Mouse (Mus musculus) heart, embryonic 13.5 days (tissue): Measurements from ENCODE around the gene Ipcef1. TPM values are rescaled to one million over a fixed set of nuclear protein-coding genes. Genes with fewer than 3 reads are reported as not detected.

Source experiments
- ATAC-seq: fragments of 200-750 bp; cut with Nextera tagmentation; 2 replicates; pipeline ENCODE4 v1.8.0; 2017; ENCODE audit warnings: moderate TSS enrichment; ENCODE audit not compliant: insufficient number of reproducible peaks, low FRiP score, low TSS enrichment; ENCODE audit errors: extremely low read depth
- H3K27ac ChIP-seq: fragments of 300-500 bp; sonication (generic); replicated peaks from 2 replicates; pipeline ENCODE4 v1.5.1; 2015; ENCODE audit warnings: moderate library complexity, mild to moderate bottlenecking, inconsistent platforms
- H3K27me3 ChIP-seq: fragments of 300-500 bp; sonication (generic); replicated peaks from 2 replicates; pipeline ENCODE4 v1.6.1; 2015; ENCODE audit warnings: mild to moderate bottlenecking, inconsistent platforms
- H3K36me3 ChIP-seq: fragments of 300-500 bp; sonication (generic); 2 replicates; pipeline ENCODE4 v1.6.1; 2015; ENCODE audit warnings: mild to moderate bottlenecking, inconsistent platforms
- H3K4me1 ChIP-seq: fragments of 300-500 bp; sonication (generic); 2 replicates; pipeline ENCODE4 v1.6.1; 2015; ENCODE audit warnings: inconsistent platforms
- H3K4me2 ChIP-seq: fragments of 300-500 bp; sonication (generic); 2 replicates; pipeline ENCODE4 v1.6.1; 2015; ENCODE audit warnings: inconsistent platforms, mild to moderate bottlenecking, moderate library complexity
- H3K4me3 ChIP-seq: fragments of 300-500 bp; sonication (generic); 2 replicates; pipeline ENCODE4 v1.5.1; 2015; ENCODE audit warnings: moderate library complexity, mild to moderate bottlenecking, inconsistent platforms
- H3K9ac ChIP-seq: fragments of 300-500 bp; sonication (generic); 2 replicates; pipeline ENCODE4 v1.6.1; 2015; ENCODE audit warnings: inconsistent platforms, mild to moderate bottlenecking, moderate library complexity
- H3K9me3 ChIP-seq: fragments of 300-500 bp; sonication (generic); 2 replicates; pipeline ENCODE4 v1.6.1; 2016; ENCODE audit warnings: inconsistent platforms
- WGBS: fragments of 180-500 bp; shearing (Covaris S2); methylation state at CpG from one replicate; pipeline ENCODE4 v1.1.7; 2015; ENCODE audit warnings: mixed read lengths; 5-methylcytosine and 5-hydroxymethylcytosine counted together
- polyA plus RNA-seq: library from polyadenylated mRNA; unstranded; fragments of >200 nt; fragmentation: Nextera tagmentation; extraction: Ambion mirVana; gene quantifications from 2 replicates; pipeline ENCODE4 v1.2.1, GENCODE M21; 2015

Gene Ipcef1
- polyA plus RNA-seq, 1 experiment from 2014 or later = 0.15 TPM

DNA sequence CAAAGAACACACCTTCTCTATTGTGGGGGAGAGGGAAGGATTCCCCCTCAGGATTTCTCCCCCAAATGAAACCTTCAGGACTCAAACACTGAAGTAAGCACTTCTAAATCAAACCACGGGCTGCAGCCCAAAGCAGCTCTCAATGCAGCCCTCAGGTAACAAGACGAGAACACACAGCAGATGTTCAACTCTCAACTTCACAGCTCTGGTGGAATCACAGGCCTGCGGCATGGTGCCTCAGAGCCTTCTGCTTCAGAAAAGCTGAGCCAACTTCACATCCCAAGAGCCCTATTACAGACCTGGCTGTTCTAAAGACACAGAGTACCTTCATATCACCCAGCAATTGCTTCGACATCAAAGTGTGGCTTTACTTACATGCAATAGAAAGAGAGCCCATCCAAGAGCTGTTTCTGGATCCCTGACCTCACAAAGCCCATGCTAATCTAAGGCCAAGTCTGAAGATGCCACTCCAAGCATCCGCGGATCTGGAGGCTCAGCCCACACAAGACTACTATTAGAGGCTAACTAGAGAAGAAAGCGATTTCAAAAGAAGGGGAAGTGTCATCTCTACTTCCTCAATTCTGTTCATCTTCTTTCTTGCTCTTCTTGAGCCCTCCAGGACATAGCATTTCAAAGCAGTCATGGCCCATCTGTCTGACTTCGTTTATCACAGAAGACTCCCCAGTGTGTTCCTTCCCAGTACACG, 11.6 kb upstream of the Ipcef1 start:
- no peaks in the 10 kb centered on the region for H3K4me1 ChIP-seq
- H3K36me3 ChIP-seq = no peaks in the 10 kb centered on the region
- H3K9ac ChIP-seq = no peak overlapping the region
- no peaks in the 10 kb centered on the region for H3K9me3 ChIP-seq
- H3K4me3 ChIP-seq = no peak overlapping the region
- no peak overlapping the region for H3K27ac ChIP-seq
- 72% methylated on average over 9 of the region's 9 CpGs for WGBS
- H3K4me2 ChIP-seq = no peak overlapping the region
- H3K27me3 ChIP-seq = no peaks in the 10 kb centered on the region
- no peak for ATAC-seq

DNA sequence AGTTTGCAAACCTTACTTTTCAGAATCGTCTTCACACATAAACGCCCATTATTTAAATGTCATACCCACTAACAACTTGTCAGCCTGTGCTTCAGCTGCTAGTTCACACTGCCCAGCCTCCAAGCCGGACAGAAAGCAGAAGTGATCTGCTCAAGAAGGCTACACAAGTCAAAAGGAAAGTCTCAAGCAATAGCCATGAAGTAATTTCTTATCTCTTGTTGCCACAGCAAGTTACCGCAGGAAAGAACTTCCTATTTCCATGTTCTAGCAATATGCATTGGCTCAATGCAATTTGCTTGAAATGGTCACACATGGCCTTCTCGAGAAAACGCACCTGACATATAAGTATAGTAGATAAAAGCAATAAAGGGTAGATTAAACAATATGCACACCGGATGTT, 10.7 kb upstream of the Ipcef1 start:
- Histone ChIP-seq H3K4me1 (no peaks in the 10 kb centered on the region), H3K27ac (no peak overlapping the region), H3K9me3 (no peaks in the 10 kb centered on the region), H3K4me2 (no peak overlapping the region), H3K27me3 (no peaks in the 10 kb centered on the region), H3K36me3 (no peaks in the 10 kb centered on the region), H3K4me3 (no peak overlapping the region), H3K9ac (no peak overlapping the region)
- 66% methylated on average over 7 of the region's 7 CpGs for WGBS
- ATAC-seq = no peak

- no peak for ATAC-seq
- H3K4me3 ChIP-seq = no peak overlapping the region
- H3K9ac ChIP-seq = no peak overlapping the region
- H3K36me3 ChIP-seq = no peaks in the 10 kb centered on the region
- no peak overlapping the region for H3K27ac ChIP-seq
- WGBS = 68% methylated on average over 5 of the region's 5 CpGs
- H3K27me3 ChIP-seq = no peaks in the 10 kb centered on the region
- H3K4me2 ChIP-seq = no peak overlapping the region
- H3K9me3 ChIP-seq = no peaks in the 10 kb centered on the region
- no peaks in the 10 kb centered on the region for H3K4me1 ChIP-seq
These were observed 8.0 kb upstream of the Ipcef1 start for GRCm38 (mm10) chr10:7060326-7060725.

GRCm38 (mm10) chr10:7057546-7057945, 5.3 kb upstream of the Ipcef1 start:
- no peak overlapping the region for H3K27ac ChIP-seq
- WGBS = 75% methylated on average over 1 of the region's 1 CpGs
- no peaks in the 10 kb centered on the region for H3K27me3 ChIP-seq
- H3K4me1 ChIP-seq = 0 out of 2 replicates have a peak, but pooled peaks cover 2% of the 10 kb centered on the region
- H3K9ac ChIP-seq = no peak overlapping the region
- H3K9me3 ChIP-seq = no peaks in the 10 kb centered on the region
- H3K4me3 ChIP-seq = no peak overlapping the region
- no peaks in the 10 kb centered on the region for H3K36me3 ChIP-seq
- ATAC-seq = no peak
- H3K4me2 ChIP-seq = no peak overlapping the region

DNA sequence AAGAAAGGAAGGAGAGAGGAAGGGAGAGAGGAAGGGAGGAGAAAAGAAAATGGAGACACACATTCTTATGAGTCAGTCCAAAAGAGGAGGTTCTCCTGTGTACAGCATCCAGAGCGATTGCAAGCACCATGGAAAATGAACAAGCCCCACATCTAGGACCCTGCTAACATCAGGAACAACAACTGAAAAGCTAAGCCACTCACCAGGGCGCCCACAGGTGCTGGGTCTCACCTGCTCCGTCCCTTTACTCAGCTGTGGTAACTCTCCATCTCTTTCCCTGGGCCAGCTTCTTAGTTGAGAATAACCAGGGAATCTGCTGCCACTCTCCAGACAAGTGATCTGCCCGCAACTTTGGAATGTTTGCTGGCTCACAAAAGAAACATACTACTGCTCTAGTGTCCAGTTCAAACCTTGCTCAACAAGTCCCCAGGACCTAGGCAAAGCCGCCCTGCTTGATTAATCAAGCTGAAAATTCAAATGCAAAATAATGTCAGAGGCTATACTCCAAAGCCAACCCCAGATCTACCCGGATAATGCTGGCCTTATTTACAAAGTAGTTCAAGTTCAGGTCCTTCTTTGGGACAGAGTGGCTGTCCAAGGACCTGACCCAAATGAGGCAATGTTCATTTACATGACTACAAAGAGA, 2.4 kb upstream of the Ipcef1 start:
- Histone ChIP-seq H3K4me2 (no peak overlapping the region), H3K9me3 (no peaks in the 10 kb centered on the region), H3K36me3 (no peaks in the 10 kb centered on the region), H3K4me1 (0 out of 2 replicates have a peak, but pooled peaks cover 2% of the 10 kb centered on the region), H3K27me3 (no peaks in the 10 kb centered on the region), H3K9ac (no peak overlapping the region), H3K4me3 (no peak overlapping the region), H3K27ac (no peak overlapping the region)
- no peak for ATAC-seq
- WGBS = 63% methylated on average over 6 of the region's 6 CpGs

GRCm38 (mm10) chr10:7049901-7050300, 2.4 kb downstream of the Ipcef1 start:
- Histone ChIP-seq H3K27ac (no peak overlapping the region), H3K9me3 (no peaks in the 10 kb centered on the region), H3K4me3 (no peak overlapping the region), H3K4me2 (no peak overlapping the region), H3K36me3 (no peaks in the 10 kb centered on the region), H3K9ac (no peak overlapping the region), H3K27me3 (no peaks in the 10 kb centered on the region), H3K4me1 (peaks cover 12% of the 10 kb centered on the region)
- ATAC-seq = no peak
- WGBS = 64% methylated on average over 3 of the region's 3 CpGs

- H3K9me3 ChIP-seq = no peaks in the 10 kb centered on the region
- 57% methylated on average over 2 of the region's 2 CpGs for WGBS
- H3K4me2 ChIP-seq = no peak overlapping the region
- no peaks in the 10 kb centered on the region for H3K36me3 ChIP-seq
- no peaks in the 10 kb centered on the region for H3K27me3 ChIP-seq
- no peak overlapping the region for H3K27ac ChIP-seq
- H3K4me1 ChIP-seq = peaks cover 11% of the 10 kb centered on the region
- no peak overlapping the region for H3K9ac ChIP-seq
- ATAC-seq = no peak
- no peak overlapping the region for H3K4me3 ChIP-seq
These were observed 4.4 kb downstream of the Ipcef1 start for GRCm38 (mm10) chr10:7047919-7048291.

- ATAC-seq = no peak
These were observed 4.9 kb downstream of the Ipcef1 start for GRCm38 (mm10) chr10:7047288-7047918.

DNA sequence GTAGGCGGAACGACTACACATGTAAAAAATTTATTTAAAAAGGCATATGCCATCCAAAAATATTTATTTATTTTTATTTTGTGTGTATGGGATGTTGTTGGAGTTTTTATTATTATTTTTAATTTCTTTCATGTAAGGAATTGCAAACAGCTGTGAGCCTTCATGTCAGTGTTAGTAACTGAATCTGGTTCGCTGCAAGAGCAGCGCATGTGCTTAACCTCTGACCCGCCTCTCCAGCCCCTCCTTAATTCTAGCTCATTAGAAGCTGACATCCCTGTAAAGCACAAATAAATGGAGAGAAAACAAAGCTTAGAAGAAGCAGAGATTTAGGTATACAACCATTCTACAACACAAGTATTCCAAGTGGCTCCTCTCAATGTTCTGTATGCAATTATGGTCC, 8.4 kb downstream of the Ipcef1 start:
- peaks cover 10% of the 10 kb centered on the region for H3K4me1 ChIP-seq
- no peak for ATAC-seq
- no peak overlapping the region for H3K27ac ChIP-seq
- H3K4me2 ChIP-seq = no peak overlapping the region
- 71% methylated on average over 5 of the region's 5 CpGs for WGBS
- no peak overlapping the region for H3K4me3 ChIP-seq
- no peaks in the 10 kb centered on the region for H3K9me3 ChIP-seq
- H3K9ac ChIP-seq = no peak overlapping the region
- no peaks in the 10 kb centered on the region for H3K36me3 ChIP-seq
- H3K27me3 ChIP-seq = no peaks in the 10 kb centered on the region

More at GRCm38 (mm10) chr10:7047288-7047918, 4.9 kb downstream of the Ipcef1 start:
- H3K9ac ChIP-seq = no peak overlapping the region
- no peaks in the 10 kb centered on the region for H3K9me3 ChIP-seq
- no peak overlapping the region for H3K4me3 ChIP-seq
- H3K27ac ChIP-seq = no peak overlapping the region
- H3K4me1 ChIP-seq = peaks cover 10% of the 10 kb centered on the region
- H3K27me3 ChIP-seq = no peaks in the 10 kb centered on the region
- peak overlapping the region; percentile 15; the same call in 1 of the 2 replicates for H3K4me2 ChIP-seq
- 31% methylated on average over 10 of the region's 10 CpGs for WGBS
- no peaks in the 10 kb centered on the region for H3K36me3 ChIP-seq

DNA sequence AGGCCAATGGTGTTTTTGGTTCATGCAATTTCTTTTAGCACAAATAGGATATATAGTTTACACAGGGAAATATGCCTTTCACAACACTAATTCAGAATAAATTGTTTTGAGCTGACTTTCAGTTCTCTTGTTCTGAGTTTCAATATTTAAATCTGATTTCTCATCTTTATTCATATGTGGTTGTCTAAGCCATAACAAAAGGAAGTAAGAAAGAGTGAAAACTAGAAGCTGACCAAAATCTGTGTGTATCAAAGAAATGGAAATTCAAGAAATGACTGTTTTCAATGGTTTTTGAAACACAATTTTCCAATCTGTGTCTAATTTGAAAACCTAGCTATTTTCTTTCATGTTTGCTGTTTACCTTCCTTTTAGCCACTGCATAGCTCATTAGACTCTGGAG, 11.2 kb downstream of the Ipcef1 start:
- no peak overlapping the region for H3K27ac ChIP-seq
- H3K4me1 ChIP-seq = no peaks in the 10 kb centered on the region
- H3K4me2 ChIP-seq = no peak overlapping the region
- no peaks in the 10 kb centered on the region for H3K36me3 ChIP-seq
- H3K4me3 ChIP-seq = no peak overlapping the region
- H3K9ac ChIP-seq = no peak overlapping the region
- H3K27me3 ChIP-seq = no peaks in the 10 kb centered on the region
- no peaks in the 10 kb centered on the region for H3K9me3 ChIP-seq
- no peak for ATAC-seq

DNA sequence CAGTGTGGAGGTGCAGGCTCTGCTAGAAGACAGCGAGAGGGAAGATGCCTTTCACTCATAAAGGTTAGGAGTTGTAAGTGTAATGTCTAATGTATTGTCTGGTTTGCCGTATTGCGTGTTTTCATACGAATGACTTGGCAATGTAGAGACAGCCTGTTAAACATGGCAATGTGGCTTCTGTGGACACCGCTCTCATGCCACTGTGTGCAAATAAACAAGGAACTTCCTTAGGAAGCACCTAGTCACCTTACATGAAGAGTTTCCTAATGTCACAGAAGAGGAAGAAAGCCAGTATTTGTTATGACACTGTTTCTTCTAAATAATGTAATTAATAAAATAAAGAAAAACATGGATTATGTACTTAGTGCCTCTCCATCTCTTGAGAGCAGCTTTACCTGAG, 15.1 kb downstream of the Ipcef1 start:
- Histone ChIP-seq H3K9ac (no peak overlapping the region), H3K9me3 (no peaks in the 10 kb centered on the region), H3K4me3 (no peak overlapping the region), H3K36me3 (no peaks in the 10 kb centered on the region), H3K27ac (no peak overlapping the region), H3K27me3 (no peaks in the 10 kb centered on the region), H3K4me2 (no peak overlapping the region), H3K4me1 (0 out of 2 replicates have a peak, but pooled peaks cover 3% of the 10 kb centered on the region)
- 86% methylated on average over 5 of the region's 5 CpGs for WGBS
- no peak for ATAC-seq
